Mouse (Mus musculus) MEL (cell line): ENCODE results near the gene Slc39a7. TPM values are rescaled to one million over a fixed set of nuclear protein-coding genes. Genes with fewer than 3 reads are reported as not detected.
A peak's percentile ranks its signal among the peaks of the same experiment; 100 is the strongest.

Source experiments
- DNase-seq: peaks from one replicate; pipeline ENCODE4 v3.0.0; 2011; ENCODE audit warnings: low read depth, low spot score
- H3K27ac ChIP-seq: 2 replicates; pipeline ENCODE4 v1.5.1; 2012; ENCODE audit warnings: low read depth, mild to moderate bottlenecking, control low read depth, low read length, moderate library complexity; ENCODE audit not compliant: control insufficient read depth
- H3K27me3 ChIP-seq, 2 experiments: fragments of 150-350 bp in 1 of 2; sonication (generic) in 1 of 2; 2 replicates each; pipeline ENCODE4 v1.6.1; 2012; ENCODE audit warnings: low read length in 2 of 2, mild to moderate bottlenecking in 2 of 2, improper control_type of control experiment in 1 of 2, moderate library complexity in 1 of 2; ENCODE audit not compliant: insufficient read depth in 2 of 2, control insufficient read depth in 1 of 2
- H3K36me3 ChIP-seq, 2 experiments: 2 replicates each; pipeline ENCODE4 v1.6.1; 2012 to 2014; ENCODE audit warnings: low read length in 2 of 2, improper control_type of control experiment in 1 of 2, inconsistent platforms in 1 of 2, mild to moderate bottlenecking in 1 of 2; ENCODE audit not compliant: insufficient read depth in 2 of 2, control insufficient read depth in 1 of 2
- H3K4me1 ChIP-seq, 2 experiments: fragments of 150-350 bp in 1 of 2; sonication (generic) in 1 of 2; 2 replicates each; pipeline ENCODE4 v1.6.1; 2012; ENCODE audit warnings: low read length in 2 of 2, improper control_type of control experiment in 1 of 2, mild to moderate bottlenecking in 1 of 2; ENCODE audit not compliant: insufficient read depth in 2 of 2, control insufficient read depth in 1 of 2
- H3K4me3 ChIP-seq, 2 experiments: fragments of 150-350 bp in 1 of 2; sonication (generic) in 1 of 2; 2 replicates each; pipeline ENCODE4 v1.5.1; 2012; ENCODE audit warnings: low read depth in 2 of 2, low read length in 2 of 2, mild to moderate bottlenecking in 2 of 2, moderate library complexity in 2 of 2, control low read depth in 1 of 2, improper control_type of control experiment in 1 of 2; ENCODE audit not compliant: control insufficient read depth in 1 of 2, insufficient read depth in 1 of 2
- H3K79me2 ChIP-seq: 2 replicates; pipeline ENCODE4 v1.6.1; 2012; ENCODE audit warnings: mild to moderate bottlenecking, low read length, moderate library complexity; ENCODE audit not compliant: control insufficient read depth, poor library complexity, insufficient read depth
- H3K9ac ChIP-seq: 2 replicates; pipeline ENCODE4 v1.6.1; 2012; ENCODE audit warnings: low read depth, mild to moderate bottlenecking, control low read depth, low read length, moderate library complexity; ENCODE audit not compliant: control insufficient read depth, poor library complexity, severe bottlenecking
- H3K9me3 ChIP-seq: fragments of 150-350 bp; sonication (generic); replicated peaks from 2 replicates; pipeline ENCODE4 v1.6.1; 2012; ENCODE audit warnings: mild to moderate bottlenecking, low read length, improper control_type of control experiment, moderate library complexity; ENCODE audit not compliant: insufficient read depth
- CTCF ChIP-seq, 3 experiments: IDR thresholded peaks in 2 of 3; conservative IDR thresholded peaks in 1 of 3; 2 replicates each; pipeline ENCODE4 v1.5.1; 2011 to 2012; ENCODE audit warnings: low read length in 3 of 3, low read depth in 2 of 3, mild to moderate bottlenecking in 2 of 3, improper control_type of control experiment in 1 of 3, inconsistent platforms in 1 of 3, mixed read lengths in 1 of 3, moderate library complexity in 1 of 3; ENCODE audit not compliant: control insufficient read depth in 1 of 3, insufficient read depth in 1 of 3, poor library complexity in 1 of 3, severe bottlenecking in 1 of 3
- GABPA ChIP-seq: IDR thresholded peaks from 2 replicates; pipeline ENCODE4 v1.6.1; 2012; ENCODE audit warnings: low read depth, mild to moderate bottlenecking, inconsistent platforms, low read length, improper control_type of control experiment, moderate library complexity
- JUND ChIP-seq: IDR thresholded peaks from 2 replicates; pipeline ENCODE4 v1.6.1; 2011; ENCODE audit warnings: low read depth, mild to moderate bottlenecking, improper control_type of control experiment, low read length
- MAFK ChIP-seq: IDR thresholded peaks from 2 replicates; pipeline ENCODE4 v1.6.1; 2011; ENCODE audit warnings: low read depth, mild to moderate bottlenecking, low read length, improper control_type of control experiment, borderline replicate concordance
- MEF2A ChIP-seq: IDR thresholded peaks from 2 replicates; pipeline ENCODE4 v1.6.1; 2014; ENCODE audit warnings: low read depth, mild to moderate bottlenecking, inconsistent platforms, low read length, improper control_type of control experiment; ENCODE audit not compliant: poor library complexity, insufficient replicate concordance, severe bottlenecking; ENCODE audit errors: extremely low read depth
- MXI1 ChIP-seq: IDR thresholded peaks from 2 replicates; pipeline ENCODE4 v1.6.1; 2011; ENCODE audit warnings: mild to moderate bottlenecking, low read depth, low read length, improper control_type of control experiment
- MYB ChIP-seq: IDR thresholded peaks from 2 replicates; pipeline ENCODE4 v1.6.1; 2011; ENCODE audit warnings: mild to moderate bottlenecking, low read depth, low read length, improper control_type of control experiment
- MYC ChIP-seq: IDR thresholded peaks from 2 replicates; pipeline ENCODE4 v1.6.1; 2011; ENCODE audit warnings: low read depth, mild to moderate bottlenecking, low read length, improper control_type of control experiment, moderate library complexity
- NELFE ChIP-seq: IDR thresholded peaks from 2 replicates; pipeline ENCODE4 v1.6.1; 2011; ENCODE audit warnings: low read depth, low read length, improper control_type of control experiment
- NRF1 ChIP-seq: IDR thresholded peaks from 2 replicates; pipeline ENCODE4 v1.6.1; 2014; ENCODE audit warnings: low read depth, mild to moderate bottlenecking, inconsistent platforms, low read length, improper control_type of control experiment, moderate library complexity; ENCODE audit not compliant: poor library complexity, insufficient read depth, severe bottlenecking
- POLR2AphosphoS2 ChIP-seq: IDR thresholded peaks from 2 replicates; pipeline ENCODE4 v1.6.1; 2011; ENCODE audit warnings: low read length, improper control_type of control experiment
- RAD21 ChIP-seq: IDR thresholded peaks from 2 replicates; pipeline ENCODE4 v1.6.1; 2011; ENCODE audit warnings: mild to moderate bottlenecking, low read depth, low read length, improper control_type of control experiment
- SIN3A ChIP-seq: IDR thresholded peaks from 2 replicates; pipeline ENCODE4 v1.6.1; 2012; ENCODE audit warnings: low read length, improper control_type of control experiment, inconsistent platforms
- SMC3 ChIP-seq: IDR thresholded peaks from 2 replicates; pipeline ENCODE4 v1.6.1; 2011; ENCODE audit warnings: low read depth, low read length, improper control_type of control experiment
- polyA plus RNA-seq, 2 experiments: library from polyadenylated mRNA; stranded (reverse) in 1 of 2; unstranded in 1 of 2; fragments of >175 nt in 1 of 2; fragments of >200 nt in 1 of 2; gene quantifications; 2 replicates each; pipeline versions ENCODE4 v1.2.1 to v1.2.4; 2012; ENCODE audit warnings: low replicate concordance in 2 of 2, low read depth in 1 of 2; ENCODE audit not compliant: insufficient read length in 2 of 2, insufficient read depth in 1 of 2, missing spikeins in 1 of 2
- total RNA-seq: library from RNA; depleted of rRNA; stranded (reverse); fragments of 300-350 nt; gene quantifications from 2 replicates; pipeline ENCODE4 v1.2.3, GENCODE M21; 2012

Gene Slc39a7
- total and polyA plus RNA-seq, 3 experiments = 150 to 152 TPM; not detected in 1

DNA sequence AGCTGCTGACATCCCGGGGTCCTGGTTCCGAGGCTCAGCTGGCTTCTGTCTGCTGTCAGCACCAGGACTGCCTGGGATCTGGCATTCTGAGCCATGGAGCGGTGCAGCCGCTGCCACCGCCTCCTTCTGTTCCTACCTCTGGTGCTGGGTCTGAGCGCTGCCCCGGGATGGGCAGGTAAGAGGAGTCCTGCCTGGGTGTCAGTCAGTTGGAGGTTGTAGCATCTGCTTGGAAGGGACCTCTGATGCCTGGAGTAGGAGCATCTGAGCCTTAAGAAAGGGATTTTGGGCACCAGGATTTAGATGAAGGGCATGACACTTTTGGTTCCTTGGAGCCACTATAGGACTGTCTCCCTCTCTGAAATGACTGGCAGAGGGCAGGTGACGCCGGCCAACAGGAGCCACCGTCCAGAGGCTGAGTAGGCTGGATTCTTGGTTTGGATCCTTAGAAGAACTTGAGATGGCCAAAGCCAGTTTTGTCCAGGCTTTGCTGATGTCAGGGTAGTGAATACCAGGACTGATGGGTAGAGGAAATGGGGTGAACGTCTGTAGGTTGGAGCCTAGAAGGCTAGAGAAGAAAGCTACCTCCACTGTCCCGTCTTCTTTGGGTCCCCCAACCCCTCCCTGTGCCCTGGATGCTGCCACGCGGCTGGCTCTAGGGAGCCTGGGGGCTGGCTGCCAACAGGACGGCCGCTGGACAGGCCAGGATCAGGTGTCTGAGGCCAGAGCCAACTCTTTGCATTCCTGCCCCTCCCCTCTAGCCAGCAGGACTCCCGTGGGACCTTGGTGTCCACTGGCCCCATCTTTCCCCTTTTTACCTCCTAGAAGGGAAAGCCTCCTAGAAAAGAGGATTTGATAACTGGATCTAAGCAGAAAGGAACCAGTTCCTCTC lies 8.3 kb upstream of the Slc39a7 start:
- no peaks in the 10 kb centered on the region; a peak in 1 of 4 replicates for H3K36me3 ChIP-seq
- H3K79me2 ChIP-seq = no peaks in the 10 kb centered on the region
- no peaks in the 10 kb centered on the region for H3K9me3 ChIP-seq
- TF ChIP-seq MXI1 (no peak), NELFE (no peak), GABPA (no peak), RAD21 (no peak), CTCF (IDR thresholded peaks at IDR 0.05 in 2 of 3, conservative IDR thresholded peaks at IDR 0.05 in 1 of 3; ENCODE audit: control insufficient read depth in 1 of 3, insufficient read depth in 1 of 3, low read depth in 2 of 3, low read length in 3 of 3, poor library complexity in 1 of 3, severe bottlenecking in 1 of 3) (no peak), MEF2A (no peak), NRF1 (no peak), SMC3 (no peak), JUND (no peak), SIN3A (no peak), MAFK (no peak), MYC (no peak)
- no peak overlapping the region for H3K9ac ChIP-seq
- no peaks in the 10 kb centered on the region for H3K27me3 ChIP-seq
- no peaks in the 10 kb centered on the region for H3K4me1 ChIP-seq
- no peak for DNase-seq
- no peak overlapping the region for H3K27ac ChIP-seq
- H3K4me3 ChIP-seq = no peak overlapping the region

DNA sequence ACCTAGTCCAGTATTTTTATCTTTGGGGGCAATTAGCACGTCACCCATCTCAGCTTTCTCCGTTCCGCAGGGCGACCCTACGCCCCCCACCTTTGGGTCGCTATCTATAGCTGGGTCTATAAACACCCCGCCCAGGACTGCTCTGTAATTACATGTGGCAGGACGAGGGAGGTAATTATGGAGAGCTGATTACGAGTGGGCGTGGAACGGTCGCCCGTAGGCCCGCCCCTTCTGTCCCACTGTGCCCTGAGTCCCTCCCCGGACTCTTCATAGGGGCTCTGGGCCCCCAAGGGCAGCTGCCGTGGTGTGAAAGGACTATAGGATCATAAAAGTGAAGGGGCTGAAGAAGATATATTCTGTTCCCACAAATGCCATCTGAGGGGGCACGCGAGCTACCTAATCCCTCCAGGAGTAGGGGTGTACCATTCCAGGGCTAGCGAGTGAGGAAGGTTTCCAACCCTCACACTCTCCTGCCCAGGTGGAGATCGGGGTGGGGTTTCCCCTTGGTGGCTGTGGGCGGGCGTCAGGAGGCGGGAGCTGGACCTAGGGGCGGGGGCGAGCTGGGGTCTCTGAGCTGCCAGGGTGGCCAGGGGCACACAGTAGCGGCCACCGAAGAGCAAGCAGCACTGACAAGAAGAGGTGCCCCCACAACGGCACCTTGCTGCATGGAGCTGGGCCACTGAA lies 7.5 kb upstream of the Slc39a7 start, which contains the start of gene Col11a2:
TSS of gene Col11a2 (plus strand) at position 560 of the 684 bp plus-strand sequence.
- Histone ChIP-seq H3K9ac (no peak within 1 kb of the TSS), H3K4me1 (peaks cover 0 to under 1% of the 10 kb centered on the region in 2 experiments; a peak in 1 of 4 replicates), H3K79me2 (peaks cover under 1% of the 10 kb centered on the region; the same call in 1 of the 2 replicates), H3K4me3 (no peak within 1 kb of the TSS), H3K9me3 (no peaks in the 10 kb centered on the region), H3K36me3 (peaks cover 0 to 2% of the 10 kb centered on the region in 2 experiments; a peak in 1 of 4 replicates), H3K27ac (no peak within 1 kb of the TSS), H3K27me3 (no peaks in the 10 kb centered on the region)
- TF ChIP-seq MYB (no peak), POLR2AphosphoS2 (0 out of 2 replicates have a peak, but pooled peaks have one; percentile 28)
- no peak for DNase-seq
